Mouse (Mus musculus): ENCODE measurements around the gene Myh7b. TPM values are rescaled to one million over a fixed set of nuclear protein-coding genes. Genes with fewer than 3 reads are reported as not detected.

The Myh7b gene
- polyA plus RNA-seq, 1 experiment: 12.3 TPM

DNA sequence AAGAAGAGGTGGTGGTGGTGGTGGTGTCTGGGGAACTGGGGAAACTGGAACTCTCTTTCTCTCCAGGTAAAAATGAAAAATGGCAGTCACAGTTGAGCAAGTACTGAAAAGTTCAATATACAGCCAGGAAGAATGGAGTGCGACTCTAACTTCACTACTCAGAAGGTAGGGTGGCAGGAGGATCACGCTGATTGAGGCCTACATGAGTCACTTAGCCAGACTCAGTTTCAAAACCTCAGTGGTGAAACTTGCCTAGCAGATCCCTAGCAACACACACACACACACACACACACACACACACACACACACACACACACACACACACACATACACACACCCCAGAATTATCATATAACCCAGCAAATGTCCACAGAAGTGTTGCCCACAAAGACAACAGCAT lies 70.9 kb downstream of the Myh7b start:
- H3K4me1 ChIP-seq (ENCODE audit: control insufficient read depth): peaks cover 2% of the 10 kb centered on the region
- no peaks in the 10 kb centered on the region for H3K27me3 ChIP-seq (ENCODE audit: control insufficient read depth)
- TF ChIP-seq TAL1 (IDR thresholded peaks at IDR 0.05; ENCODE audit: low read length) (no peak), GATA1 (IDR thresholded peaks at IDR 0.05; ENCODE audit: low read length) (no peak)
- no peak overlapping the region for H3K4me3 ChIP-seq (replicated peaks)
- H3K9me3 ChIP-seq (ENCODE audit: control insufficient read depth, low read length): no peaks in the 10 kb centered on the region
- peaks cover 11% of the 10 kb centered on the region for H3K36me3 ChIP-seq (ENCODE audit: control insufficient read depth)

- H3K9me3 ChIP-seq (ENCODE audit: control insufficient read depth, low read length): no peaks in the 10 kb centered on the region
- TF ChIP-seq GATA1 (IDR thresholded peaks at IDR 0.05; ENCODE audit: low read length) (no peak), TAL1 (IDR thresholded peaks at IDR 0.05; ENCODE audit: low read length) (no peak)
- peaks cover 18% of the 10 kb centered on the region for H3K36me3 ChIP-seq (ENCODE audit: control insufficient read depth)
- peaks cover 4% of the 10 kb centered on the region for H3K4me1 ChIP-seq (ENCODE audit: control insufficient read depth)
- H3K4me3 ChIP-seq (replicated peaks): no peak overlapping the region
- no peaks in the 10 kb centered on the region for H3K27me3 ChIP-seq (ENCODE audit: control insufficient read depth)
These were observed 72.1 kb downstream of the Myh7b start for GRCm38 (mm10) chr2:155683137-155683536.

DNA sequence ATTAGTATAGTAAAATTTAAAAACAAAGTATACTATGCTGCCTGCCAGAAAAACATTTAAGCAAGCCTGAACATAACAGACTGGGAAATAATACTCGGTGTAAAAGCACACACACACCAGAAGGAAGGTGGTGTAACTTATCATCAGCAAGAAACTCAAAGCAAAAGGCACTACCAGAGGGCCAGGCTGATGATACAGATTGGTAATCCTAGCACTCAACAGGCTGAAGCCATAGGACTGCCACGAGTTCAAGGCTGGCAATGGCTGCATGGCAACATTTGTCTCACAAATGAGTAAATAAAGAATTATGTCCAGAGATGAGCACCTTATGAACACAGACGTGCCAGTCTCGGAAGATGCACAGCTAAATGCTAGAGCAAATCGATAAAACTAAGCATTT lies 72.8 kb downstream of the Myh7b start:
- H3K4me1 ChIP-seq (ENCODE audit: control insufficient read depth): peaks cover 4% of the 10 kb centered on the region
- TF ChIP-seq GATA1 (IDR thresholded peaks at IDR 0.05; ENCODE audit: low read length) (no peak), TAL1 (IDR thresholded peaks at IDR 0.05; ENCODE audit: low read length) (no peak)
- peaks cover 18% of the 10 kb centered on the region for H3K36me3 ChIP-seq (ENCODE audit: control insufficient read depth)
- H3K9me3 ChIP-seq (ENCODE audit: control insufficient read depth, low read length): no peaks in the 10 kb centered on the region
- no peak overlapping the region for H3K4me3 ChIP-seq (replicated peaks)
- H3K27me3 ChIP-seq (ENCODE audit: control insufficient read depth): no peaks in the 10 kb centered on the region

Other genes starting within 250 kb of the Myh7b start
- gene Trp53inp2, start 230.2 kb upstream of the Myh7b start, polyA plus RNA-seq (2012): 0.27 and 0.51 TPM in 2 replicates
- 0.63 and 0.81 TPM in 2 replicates for gene Ncoa6, start 137.3 kb upstream of the Myh7b start, polyA plus RNA-seq (2012)
- 0.78 and 1.0 TPM in 2 replicates for gene Acss2, start 93.3 kb upstream of the Myh7b start, polyA plus RNA-seq (2012)
- gene Ggt7, start 93.0 kb upstream of the Myh7b start, polyA plus RNA-seq (2012): not detected in 2 replicates
- gene Gss, start 18.4 kb upstream of the Myh7b start, polyA plus RNA-seq (2012): 6.8 and 8.6 TPM in 2 replicates
- gene Trpc4ap, start 81.2 kb downstream of the Myh7b start, polyA plus RNA-seq (2012): 9.2 and 11.1 TPM in 2 replicates
- gene Edem2, start 118.3 kb downstream of the Myh7b start, polyA plus RNA-seq (2012): 2.2 and 2.8 TPM in 2 replicates
- not detected in 2 replicates for gene Gm17581, start 124.7 kb downstream of the Myh7b start, polyA plus RNA-seq (2012)
- gene Procr, start 139.9 kb downstream of the Myh7b start, polyA plus RNA-seq (2012): 0.06 TPM in 1 of 2 replicates, not detected in the other
- 0.01 TPM in 1 of 2 replicates, not detected in the other for gene Mmp24, start 164.1 kb downstream of the Myh7b start, polyA plus RNA-seq (2012)
- gene BC029722, start 208.2 kb downstream of the Myh7b start, polyA plus RNA-seq (2012): 0.40 and 0.45 TPM in 2 replicates
- gene Eif6, start 215.7 kb downstream of the Myh7b start, polyA plus RNA-seq (2012): 18.6 and 24.9 TPM in 2 replicates
- gene Fam83c, start 223.6 kb downstream of the Myh7b start, polyA plus RNA-seq (2012): not detected in 2 replicates

Data from erythroblast, embryonic 14.5 days (primary cell).